Mouse (Mus musculus) granulocyte monocyte progenitor cell, adult 5-6 weeks (primary cell): ENCODE measurements around the gene Ranbp9. TPM values are rescaled to one million over a fixed set of nuclear protein-coding genes. Genes with fewer than 3 reads are reported as not detected.

Experiments
- ATAC-seq: replicated peaks from 2 replicates; pipeline ENCODE4 v1.8.0; 2016; ENCODE audit warnings: mild to moderate bottlenecking, moderate TSS enrichment, inconsistent platforms; ENCODE audit not compliant: poor library complexity, severe bottlenecking
- total RNA-seq, 2 experiments: library from RNA; stranded (forward) in 1 of 2; stranded (reverse) in 1 of 2; fragments of 200-712, 200-1000 nt in 1 of 2; fragments of >200 nt in 1 of 2; fragmentation: Nextera tagmentation in 1 of 2; gene quantifications; 2 replicates each; pipeline ENCODE4 v1.2.3; 2014 to 2017

Gene Ranbp9
- total RNA-seq, 2 experiments from 2014 or later = 46.1 to 56.4 TPM

GRCm38 (mm10) chr13:43498849-43499248 lies 17.8 kb upstream of the Ranbp9 start:
- ATAC-seq = no peak

- no peak for ATAC-seq
These were observed 16.7 kb upstream of the Ranbp9 start for GRCm38 (mm10) chr13:43497769-43498168.

- peak; percentile 62 for ATAC-seq
These were observed 15.6 kb upstream of the Ranbp9 start for GRCm38 (mm10) chr13:43496660-43497059.

DNA sequence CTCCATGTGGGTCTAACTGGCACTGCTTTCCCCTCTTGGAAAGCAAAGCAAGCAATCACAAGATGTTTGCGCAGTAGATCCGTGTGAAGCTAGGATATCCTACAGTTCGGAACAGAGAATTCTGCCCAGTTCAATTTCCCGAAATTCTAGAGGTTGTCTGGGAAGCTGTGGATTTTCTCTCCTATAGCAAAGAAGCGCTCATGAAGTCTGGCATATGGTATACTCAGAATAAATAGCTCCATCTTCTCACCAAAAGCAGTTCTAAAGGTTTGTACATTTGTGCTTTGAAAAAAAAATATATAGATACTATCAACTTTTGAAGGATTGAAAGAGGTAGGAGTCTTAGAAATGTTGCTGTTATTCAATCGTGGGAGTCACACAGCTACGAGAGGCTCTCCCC lies 14.6 kb upstream of the Ranbp9 start:
- no peak for ATAC-seq

GRCm38 (mm10) chr13:43493725-43494124 lies 12.6 kb upstream of the Ranbp9 start:
- peak; percentile 58 for ATAC-seq

DNA sequence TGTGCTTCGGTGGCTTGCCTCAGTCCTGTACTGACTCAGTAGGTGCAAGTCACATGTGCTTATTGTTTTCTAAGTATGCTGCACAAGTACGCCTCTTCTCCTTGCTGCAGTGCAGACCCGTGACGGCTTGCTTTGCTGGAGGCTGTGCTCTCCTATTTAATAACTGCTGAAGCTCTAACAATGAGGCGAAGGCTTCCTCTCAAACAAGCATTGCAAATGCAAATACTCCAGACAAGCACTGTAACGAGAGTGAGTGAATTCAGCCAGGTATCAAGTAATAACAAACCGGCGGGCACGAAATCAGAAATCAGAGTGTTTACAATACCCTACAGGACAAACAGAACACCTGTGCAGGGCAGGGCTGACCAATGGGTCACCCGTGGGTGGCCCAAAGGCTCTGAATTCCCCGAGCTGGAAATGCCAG lies 12.0 kb upstream of the Ranbp9 start:
- no peak for ATAC-seq

GRCm38 (mm10) chr13:43486501-43487213 lies 5.6 kb upstream of the Ranbp9 start:
- ATAC-seq = no peak

DNA sequence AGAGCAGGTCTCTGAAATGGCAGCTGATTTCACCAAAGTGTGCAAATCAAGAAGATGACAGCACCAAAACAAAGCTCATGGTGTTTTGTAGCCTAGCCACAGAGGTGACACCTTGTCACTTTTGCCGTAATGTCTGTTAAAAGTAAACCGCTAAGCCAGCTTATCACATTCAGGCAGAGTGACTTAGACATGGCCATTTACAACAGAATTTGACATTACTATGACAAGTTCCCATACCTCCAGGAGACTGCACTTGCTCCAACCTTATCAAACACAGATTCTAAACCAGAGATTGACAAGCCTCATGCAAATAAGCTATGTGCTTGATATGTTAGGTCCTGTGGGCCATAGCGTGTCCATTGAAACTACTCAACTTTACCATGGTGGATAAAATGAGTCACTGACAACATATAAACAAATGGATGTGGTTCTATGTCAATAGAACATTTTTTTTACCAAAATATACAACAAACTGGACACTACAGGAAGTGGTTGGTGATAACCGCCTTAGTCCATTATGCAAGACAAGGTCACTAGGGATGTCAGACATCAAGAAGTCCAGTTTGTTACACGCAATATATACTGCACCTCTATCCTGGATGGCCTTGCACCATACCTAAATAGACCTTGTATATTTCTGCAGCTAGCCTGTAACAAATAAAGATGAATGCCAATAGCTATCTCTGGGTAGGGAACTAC lies 4.3 kb upstream of the Ranbp9 start:
- ATAC-seq = peak; percentile 69

DNA sequence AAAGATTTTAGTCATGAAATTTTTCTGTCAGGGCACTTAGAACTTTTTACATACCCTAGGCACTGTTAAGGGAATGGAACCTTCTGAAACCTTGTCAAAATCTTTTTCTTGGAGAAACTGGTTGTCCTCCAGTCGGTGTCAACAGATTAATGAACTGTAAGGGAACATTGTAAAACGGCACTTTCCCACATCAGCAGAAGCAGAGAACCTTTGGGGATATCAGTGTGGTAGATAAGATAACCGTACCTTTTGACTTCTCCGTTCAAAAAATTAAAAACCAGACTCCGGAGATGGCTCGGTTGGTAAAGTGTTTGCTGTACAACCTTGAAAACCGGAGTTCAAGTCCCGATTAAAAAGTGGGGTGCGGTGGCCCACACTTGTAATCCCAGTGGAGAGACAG lies 1.7 kb upstream of the Ranbp9 start:
- ATAC-seq = no peak

DNA sequence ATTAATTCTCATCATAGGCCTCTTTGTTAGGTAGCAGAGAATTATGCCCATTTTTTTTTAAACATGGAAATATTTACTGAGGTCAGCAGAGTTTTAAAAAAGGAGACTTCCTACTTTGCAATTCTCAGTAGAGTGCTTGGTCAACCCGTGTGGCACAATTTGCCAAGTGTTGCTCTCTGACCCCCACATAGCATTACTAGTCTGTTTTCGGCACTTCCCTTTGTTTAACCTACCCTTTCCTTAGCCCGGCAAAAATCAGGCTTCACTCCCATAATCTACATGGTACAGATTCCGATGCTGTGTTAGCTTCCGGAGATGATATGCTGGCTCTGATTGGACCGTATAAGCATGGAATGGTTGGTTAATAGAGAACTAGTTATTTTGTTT lies 770 bp upstream of the Ranbp9 start:
- peak; percentile 49 for ATAC-seq

DNA sequence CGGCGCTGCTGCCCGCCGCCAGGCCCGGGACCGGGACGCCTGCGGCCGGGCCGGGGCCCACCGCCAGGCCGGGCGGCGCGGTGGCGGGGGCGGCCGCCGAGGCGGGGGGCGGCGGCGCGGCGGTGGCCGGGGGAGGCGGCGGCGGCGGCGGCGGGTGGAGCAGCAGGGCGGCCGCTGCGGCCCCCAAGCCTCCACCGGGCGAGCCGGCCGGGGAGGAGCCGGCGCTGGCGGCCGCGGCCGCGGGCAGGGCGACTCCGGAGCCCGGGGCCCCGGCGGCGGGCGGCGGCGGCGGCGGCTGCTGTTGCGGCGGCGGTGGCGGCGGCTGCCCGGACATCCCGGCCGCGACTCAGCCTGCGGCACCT lies 506 bp downstream of the Ranbp9 start:
- ATAC-seq = no peak

- no peak for ATAC-seq
These were observed 1.1 kb downstream of the Ranbp9 start for GRCm38 (mm10) chr13:43479767-43480571.

- ATAC-seq = no peak
These were observed 1.9 kb downstream of the Ranbp9 start for GRCm38 (mm10) chr13:43479024-43479705.

GRCm38 (mm10) chr13:43478586-43478985 lies 2.5 kb downstream of the Ranbp9 start:
- ATAC-seq = peak; percentile 32; the same call in 1 of the 2 replicates

GRCm38 (mm10) chr13:43477098-43477697 lies 3.9 kb downstream of the Ranbp9 start:
- no peak for ATAC-seq

DNA sequence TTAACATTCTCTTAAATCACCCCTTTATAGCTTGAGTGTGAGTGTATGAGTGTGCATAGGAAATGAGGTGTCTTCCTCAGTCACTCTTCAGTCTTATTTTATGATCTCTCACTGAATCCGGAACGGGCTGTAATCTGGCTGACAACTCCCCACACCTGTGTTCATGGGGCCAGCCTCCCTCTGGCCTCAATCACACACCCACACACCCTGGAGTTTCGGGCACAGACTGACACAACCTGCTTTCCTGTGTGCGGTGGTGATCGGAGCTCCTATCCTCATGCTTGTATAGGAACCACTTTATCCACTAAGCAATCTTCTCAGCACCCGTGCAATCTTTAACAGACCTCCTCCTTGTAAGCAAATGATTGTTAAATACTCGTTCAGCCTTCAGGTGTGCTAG lies 4.9 kb downstream of the Ranbp9 start:
- no peak for ATAC-seq

GRCm38 (mm10) chr13:43474722-43475121 lies 6.4 kb downstream of the Ranbp9 start:
- ATAC-seq = no peak

- peak; percentile 61 for ATAC-seq
These were observed 9.2 kb downstream of the Ranbp9 start for GRCm38 (mm10) chr13:43471861-43472260.

DNA sequence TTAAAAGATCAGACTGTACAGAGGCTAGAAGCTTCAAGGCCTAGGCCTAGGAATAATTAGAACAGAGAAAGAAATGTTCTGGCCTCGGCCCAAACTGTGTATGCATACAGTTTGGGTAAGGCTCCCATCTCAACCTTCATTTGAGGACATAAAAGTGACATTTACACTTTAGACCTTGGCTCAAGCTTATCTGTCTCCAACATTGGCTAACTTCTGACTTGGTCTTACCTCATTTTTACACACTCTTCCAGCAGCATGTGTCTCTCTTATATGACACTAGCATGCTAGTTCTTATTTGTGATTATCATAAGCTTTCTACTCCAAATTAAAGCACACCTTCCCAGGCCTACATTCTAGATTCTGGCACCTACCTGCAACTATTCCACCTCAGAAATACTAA lies 11.5 kb downstream of the Ranbp9 start:
- no peak for ATAC-seq

GRCm38 (mm10) chr13:43464605-43465004 lies 16.5 kb downstream of the Ranbp9 start:
- ATAC-seq = no peak
